Mouse (Mus musculus) natural killer cell, adult 2 months (primary cell): ENCODE measurements around the gene Lax1.

Experiments used
- DNase-seq, 2 experiments: peaks; one replicate each; pipeline ENCODE4 v3.0.0; 2022; ENCODE audit warnings: low spot score in 2 of 2

Lax1 gene

DNA sequence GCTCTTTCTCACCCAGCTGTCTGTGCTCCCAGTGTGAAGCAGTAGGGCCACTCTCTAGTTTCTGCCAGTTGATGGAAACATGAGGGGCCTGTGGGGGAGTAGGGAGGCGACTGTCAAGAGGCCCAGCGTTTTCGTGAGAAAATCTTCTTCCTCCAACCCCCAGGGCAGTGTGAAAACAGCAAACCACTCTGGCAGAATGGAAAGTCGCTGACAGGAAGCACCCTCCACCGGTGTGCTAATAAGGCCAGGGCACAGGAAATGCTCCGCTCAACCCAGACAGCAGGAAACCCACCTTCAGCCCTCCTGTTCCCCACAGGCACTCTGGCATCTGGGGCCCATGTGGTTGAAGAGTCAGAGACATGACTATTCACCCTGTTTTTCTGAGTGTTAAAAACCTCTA is at the start of gene Lax1:
Lax1 (minus strand) TSS at position 212 of the 400 bp plus-strand sequence.
- peak; percentile 83 for DNase-seq

DNA sequence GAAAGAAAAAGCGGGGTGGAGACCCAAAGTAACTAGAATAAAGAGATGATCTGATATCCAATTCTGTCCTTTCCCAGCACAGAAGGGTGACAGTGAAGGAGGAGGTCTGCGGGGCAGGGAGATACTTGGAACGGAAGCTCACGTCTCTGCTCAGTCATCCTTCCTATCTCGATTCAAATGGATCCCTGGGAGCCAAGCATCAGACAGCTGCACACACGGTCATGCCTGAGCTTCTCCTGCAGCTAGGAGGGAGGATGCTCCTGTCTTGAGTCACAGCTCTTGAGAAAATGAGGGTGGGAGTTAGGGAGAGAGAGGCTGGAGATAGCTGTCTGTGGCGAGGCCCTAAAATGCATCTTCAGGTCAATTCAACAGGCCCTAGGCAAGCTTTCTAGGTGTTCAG is 46.8 kb upstream of the Lax1 start:
- DNase-seq: no peak

DNA sequence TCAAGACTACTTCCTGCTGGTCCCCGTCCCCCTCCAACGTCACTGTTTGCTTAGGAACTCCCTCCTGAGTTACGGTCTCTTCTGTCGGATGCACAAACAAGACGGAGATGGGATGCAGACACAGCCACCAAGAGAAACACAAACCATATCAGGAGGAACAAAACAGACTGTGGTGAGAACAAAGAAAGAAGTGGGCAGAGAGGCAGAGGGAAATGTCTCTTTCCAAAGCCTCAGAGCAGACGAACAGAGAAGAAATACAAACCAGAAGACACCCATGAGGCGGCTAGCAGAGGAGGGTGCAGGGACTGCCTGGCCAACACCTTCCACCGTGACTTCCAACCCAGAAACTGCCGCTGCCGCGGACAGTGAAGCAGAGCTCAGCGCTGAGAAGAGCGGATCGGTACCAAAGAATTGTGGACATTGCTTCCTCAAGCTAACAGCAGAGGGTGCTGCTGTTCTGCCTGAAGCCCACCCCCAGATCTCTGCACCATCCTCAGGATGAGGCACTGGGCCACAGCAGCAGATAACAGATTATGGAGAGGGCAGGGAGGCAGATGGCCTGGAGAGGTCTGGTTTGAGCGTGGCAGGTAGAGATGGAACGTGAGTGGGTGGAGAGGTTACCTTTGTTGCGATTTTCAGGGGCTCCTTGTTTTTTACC is 46.2 kb upstream of the Lax1 start:
- peak in 1 of 2 experiments; percentile 6 for DNase-seq

DNA sequence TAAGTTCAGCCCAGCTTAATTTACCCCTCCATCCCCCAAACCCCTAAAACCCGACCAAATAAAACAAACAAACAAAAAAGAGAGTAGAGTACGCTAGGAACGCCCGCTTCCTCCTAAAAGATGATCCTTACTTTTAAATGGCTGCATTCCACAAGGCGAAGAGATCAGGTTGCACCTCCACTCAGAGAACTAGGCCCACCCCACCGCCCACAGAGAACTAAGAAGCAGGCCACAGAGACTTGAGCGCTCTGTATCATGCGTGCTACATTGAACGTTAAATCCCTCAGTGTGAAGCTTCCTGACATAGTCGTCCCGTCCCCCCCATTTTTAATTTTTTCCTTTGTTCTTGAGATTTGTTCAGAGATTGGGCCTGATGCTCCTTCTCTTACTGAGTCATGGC is 42.9 kb upstream of the Lax1 start:
- DNase-seq: no peak

DNA sequence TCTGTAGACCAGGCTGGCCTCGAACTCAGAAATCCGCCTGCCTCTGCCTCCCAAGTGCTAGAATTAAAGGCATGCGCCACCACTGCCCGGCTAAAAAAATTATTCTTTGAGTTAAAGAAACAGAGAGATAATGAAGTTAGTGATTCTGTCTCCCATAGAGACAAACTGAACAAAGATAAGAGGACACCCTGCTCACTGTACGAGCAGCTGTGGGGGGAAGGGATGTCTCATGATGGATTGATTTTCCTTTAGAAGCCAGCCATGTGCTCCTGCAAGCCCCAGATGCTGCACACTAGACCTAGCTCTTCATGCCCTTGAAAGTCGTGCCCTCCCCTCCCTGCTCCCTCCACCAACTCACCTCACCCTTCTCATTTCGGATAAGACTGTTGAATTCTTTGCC is 38.4 kb upstream of the Lax1 start:
- no peak for DNase-seq

DNA sequence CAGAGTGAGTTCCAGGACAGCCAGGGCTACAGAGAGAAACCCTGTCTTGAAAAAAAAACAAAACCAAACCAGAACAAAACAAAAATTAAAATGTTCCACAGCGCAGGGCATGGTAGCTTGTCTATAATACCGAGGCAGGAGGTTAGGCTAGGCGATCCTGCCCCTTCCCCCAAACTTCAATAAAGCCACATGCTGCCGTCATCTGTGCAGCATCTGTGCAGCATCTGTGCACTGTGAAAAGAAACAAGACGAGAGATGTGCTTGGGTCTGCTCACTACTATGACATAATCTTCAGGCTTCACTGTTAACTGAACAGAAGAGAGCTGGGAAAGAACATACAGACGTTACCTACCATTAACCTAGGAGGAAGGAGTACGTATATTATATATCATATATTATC is 30.4 kb upstream of the Lax1 start:
- no peak for DNase-seq

DNA sequence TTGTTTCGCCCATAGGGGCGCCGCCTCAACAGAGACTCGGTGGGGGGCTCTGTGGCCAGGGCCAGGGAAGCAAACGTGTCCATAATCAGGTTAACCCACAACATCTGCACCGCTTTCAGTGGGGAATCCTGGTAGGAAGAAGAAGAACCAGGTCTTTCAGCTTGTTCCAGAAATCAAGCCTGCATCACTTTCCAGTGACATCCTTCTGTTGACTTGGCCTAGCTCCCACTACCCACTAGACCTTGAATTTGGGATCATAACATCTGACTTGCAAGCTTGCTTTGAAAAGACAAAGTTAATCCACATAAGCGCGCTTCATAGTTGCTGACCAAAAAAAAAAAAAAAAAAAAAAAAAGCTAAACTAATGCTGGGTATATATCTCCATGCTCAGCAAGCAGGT is 28.9 kb upstream of the Lax1 start:
- no peak for DNase-seq

DNA sequence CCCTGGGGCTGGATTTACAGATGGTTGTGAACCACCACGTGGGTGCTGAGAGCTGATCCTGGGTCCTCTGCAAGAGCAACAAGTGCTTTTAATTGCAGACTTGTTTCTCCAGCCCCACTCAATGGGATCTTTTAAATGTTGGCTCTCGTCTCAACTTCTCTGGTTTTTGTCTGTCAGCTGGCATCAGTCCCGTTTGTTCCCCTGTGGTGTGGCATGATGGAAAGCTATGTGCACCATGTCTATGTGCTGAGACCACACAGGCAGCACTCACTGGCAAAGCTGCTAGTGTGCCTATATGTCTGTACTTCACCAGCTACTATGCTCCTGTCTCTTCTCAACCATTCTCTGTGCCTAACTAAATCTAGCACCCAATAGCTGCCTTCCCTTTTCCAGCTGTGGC is 28.4 kb upstream of the Lax1 start:
- DNase-seq: no peak

DNA sequence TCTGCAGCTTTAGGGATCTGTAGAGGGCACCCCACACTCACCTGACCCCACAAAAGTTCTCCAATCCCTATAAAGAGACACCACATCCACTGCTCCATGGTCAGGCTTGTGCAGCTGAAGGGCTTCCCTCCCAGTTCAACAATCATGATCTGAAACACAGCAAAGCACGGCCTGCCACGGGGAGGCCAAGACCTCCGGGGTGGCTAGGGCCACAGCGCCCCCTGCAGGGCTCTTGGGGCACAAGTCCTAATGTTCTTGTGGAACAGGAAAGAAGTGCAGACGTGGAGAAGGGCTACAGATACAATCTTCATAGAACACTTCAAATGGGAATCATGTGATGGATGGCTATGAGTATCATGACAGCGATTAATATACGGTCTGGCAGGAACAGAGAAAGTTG is 26.6 kb upstream of the Lax1 start:
- peak; percentile 49 to 75 for DNase-seq

DNA sequence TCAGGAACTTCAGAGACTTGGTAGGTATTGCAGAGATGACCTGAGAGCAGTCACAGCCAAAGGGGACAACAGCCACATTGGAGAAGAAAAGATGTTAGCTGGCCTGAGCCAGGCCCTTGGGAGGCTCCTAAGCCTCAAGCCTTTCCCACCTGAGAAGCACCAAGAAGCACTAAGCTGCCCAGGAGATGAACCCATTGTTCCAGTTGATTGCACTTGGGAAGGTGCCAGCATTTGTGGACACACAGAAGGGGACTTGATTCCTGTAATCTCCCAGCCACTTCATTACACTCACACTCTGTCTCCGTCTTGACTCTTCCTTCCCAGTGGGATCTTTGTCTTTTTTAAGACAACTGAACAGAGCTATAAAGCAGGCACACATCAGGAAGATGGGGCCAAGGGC is 25.3 kb upstream of the Lax1 start:
- DNase-seq: no peak

DNA sequence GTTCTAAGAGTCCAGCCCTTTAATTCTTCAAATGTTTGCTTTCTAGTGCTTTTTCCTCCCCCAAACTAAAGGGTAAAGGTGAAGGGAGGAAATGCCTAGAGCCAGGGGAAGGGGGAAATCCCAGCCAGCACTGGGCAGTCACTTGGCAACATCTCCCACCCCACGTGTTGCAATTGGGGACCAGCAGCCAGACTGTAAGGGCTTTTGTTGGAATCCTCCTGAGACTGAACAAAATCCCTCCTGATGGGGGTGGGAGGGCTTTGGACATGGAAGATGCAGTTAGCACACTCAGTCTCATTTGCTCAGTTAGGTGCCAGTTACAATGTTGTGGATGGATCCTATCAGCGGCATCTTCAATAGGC is 23.1 kb upstream of the Lax1 start:
- DNase-seq: no peak

DNA sequence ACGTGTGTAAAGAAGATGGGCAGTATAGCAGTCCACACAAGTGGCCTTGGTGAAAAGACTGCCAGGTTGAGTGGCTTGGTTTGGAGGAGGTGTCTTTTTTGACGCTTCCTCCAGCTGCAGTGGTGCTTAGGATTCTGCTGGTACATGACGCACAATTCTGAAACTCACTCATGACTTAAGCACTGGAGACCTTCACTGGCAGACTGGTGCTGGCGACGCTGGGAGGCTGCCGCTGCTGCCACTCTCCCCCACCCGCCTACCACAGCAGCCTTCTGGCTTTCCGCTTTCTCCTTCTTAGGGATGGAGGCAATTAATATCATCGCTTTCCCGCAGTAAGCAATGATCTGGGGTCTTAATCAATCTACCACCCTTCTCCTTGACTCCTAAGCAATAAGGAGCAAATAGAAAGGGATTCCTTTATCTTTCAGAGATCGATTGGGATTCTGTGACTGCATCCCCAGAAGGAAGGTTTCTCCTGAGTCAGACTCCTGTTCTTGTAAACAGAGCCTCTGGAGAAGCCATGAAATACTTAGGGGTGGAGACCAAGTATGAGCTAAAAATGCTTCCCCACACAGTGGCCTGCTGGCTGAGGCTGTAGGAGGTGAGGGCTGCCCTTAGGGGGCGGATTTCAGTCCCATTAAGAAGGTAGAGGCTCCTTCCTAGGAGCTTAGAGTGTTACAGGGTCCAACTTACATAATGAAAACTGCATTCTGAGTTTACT is 22.5 kb upstream of the Lax1 start:
- DNase-seq: no peak

DNA sequence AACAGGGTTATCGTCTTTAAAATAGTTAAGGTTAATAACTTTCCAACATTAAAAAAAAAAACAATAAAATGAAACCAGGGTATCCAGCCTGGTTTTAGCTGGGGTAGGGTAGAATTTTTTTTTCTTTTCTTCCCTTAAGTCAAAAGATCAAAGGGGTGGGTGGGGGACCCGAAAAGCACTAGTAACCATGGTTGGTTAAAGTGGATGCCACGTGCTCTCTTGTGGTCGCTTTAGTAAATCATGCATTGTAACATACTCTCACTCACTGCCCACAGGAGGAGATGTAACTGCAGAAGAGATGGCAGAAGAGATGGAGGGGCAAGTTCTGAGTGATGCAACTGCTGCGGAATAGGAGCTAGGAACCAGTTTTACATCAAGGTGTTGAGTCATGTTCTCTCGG is 21.5 kb upstream of the Lax1 start:
- DNase-seq: no peak

DNA sequence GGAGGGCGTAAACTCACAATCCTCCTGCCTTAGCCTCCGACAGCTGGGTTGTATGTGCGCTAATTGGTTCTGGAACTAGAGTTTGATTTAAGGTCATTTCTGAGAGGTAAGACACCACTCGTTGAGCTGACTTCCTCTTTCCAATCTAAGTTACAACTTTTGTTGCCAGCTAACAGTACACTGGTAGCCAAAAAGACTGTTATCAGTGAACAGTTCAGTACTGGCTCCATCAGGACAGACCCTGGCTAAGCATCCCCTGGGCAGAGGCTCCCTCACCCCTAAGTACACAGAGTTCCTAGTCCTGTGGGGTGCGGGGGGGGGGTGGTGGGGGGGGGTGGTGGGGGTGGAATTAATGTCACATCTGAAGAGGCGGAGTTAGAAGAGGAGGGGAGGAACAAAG is 21.0 kb upstream of the Lax1 start:
- DNase-seq: no peak

DNA sequence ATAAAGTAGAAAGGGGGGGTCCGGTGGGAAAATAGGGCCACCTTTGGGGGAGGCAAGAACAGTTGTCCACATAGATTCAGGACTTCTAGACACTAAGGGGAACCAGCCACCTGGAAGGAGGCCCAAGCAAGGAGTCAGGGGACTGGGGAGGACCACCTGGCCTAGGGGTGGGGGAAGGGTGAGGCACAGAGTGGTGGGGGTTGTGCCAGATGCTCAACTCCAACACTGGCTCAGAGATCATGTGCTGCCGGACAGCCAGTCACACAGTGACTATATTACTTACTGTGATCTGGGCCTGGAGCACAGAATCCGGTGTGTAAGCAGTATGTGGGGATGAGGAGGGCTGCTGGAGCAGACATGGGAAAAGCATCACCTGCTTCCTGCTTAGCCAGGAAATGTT is 19.4 kb upstream of the Lax1 start:
- no peak for DNase-seq

DNA sequence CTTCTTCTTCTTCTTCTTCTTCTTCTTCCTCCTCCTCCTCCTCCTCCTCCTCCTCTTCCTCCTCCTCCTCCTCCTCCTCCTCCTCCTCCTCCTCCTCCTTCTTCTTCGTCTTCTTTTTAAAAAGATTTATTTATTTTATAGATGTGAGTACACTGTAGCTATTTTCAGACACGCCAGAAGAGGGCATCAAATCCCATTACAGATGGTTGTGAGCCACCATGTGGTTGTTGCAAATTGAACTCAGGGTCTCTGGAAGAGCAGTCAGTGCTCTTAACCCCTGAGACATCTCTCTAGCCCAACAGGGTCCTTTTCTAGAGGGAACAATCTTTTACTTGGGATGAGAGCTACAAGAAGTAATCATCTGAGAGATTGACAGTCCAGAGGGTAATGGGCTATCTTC is 11.9 kb upstream of the Lax1 start:
- DNase-seq: peak in 1 of 2 experiments; percentile 42

DNA sequence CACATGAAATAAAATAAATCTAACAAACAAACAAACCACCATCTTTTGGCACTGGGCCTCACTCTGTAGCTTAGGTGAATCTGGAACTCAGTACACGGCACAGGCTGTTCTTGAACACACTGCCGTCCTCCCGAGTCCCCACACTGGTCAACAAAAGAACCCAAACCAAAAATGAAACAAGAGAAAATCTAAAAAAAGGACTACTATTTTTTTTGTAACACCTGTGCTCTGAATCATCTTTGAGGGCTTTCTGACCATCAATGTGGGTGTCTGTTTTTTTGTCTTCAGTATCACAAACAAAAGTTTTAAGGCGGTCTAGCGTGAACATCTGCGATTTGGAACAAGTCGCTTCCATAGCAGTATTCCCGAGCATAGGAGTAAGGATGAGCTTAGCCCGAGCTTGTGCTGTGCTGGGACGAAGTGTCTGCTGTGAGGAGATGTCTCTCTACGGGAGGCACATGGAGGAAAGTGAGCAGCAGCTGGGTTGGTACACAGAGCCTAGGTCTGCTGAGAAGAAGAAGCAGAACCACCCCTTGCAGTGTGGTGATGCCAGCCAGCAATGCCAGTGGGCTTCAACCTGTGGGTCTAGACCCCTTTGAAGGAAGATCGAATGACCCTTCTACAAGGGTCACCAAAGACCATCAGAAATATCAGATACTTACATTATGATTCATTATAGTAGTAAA is 8.2 kb upstream of the Lax1 start:
- DNase-seq: peak; percentile 24 to 34

DNA sequence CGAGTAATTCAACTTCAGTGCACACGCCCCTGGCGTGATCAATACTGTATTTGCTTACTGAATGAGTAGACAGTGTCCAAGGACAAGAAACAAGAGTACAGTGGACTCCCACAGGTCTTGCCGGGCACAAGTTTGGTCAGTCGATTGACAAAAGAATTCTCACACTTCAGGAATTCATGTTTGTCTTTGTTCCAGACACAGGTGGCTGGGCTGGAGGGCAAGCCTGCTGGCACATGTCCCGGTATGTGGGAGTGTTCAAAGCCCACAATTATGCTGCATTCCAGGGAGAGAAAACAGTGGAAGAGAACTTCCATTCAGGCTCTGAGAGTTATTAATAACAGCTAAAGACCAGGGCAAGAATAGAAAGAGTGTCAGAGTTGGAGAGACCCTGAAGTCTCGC is 6.0 kb upstream of the Lax1 start:
- DNase-seq: no peak

DNA sequence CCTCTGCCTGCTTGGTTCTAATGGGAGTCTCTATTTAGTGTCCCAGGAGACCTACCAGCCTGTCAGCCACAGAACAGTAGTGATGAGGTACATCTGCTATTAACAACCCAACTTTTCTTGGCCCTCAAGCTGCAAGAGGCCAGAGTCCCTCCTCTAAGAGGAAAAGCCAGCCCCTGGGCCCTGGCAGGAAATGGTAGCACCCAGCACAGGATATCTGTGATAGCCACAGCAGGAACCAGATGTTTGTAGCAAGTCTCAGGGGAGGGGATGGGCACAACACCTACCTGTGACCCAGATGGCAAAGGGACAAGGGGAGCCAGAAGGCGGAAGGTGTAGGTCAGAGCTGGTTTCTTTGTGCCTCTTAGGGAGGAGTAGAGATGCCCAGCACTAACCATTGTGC is 5.0 kb upstream of the Lax1 start:
- peak; percentile 79 to 82 for DNase-seq

DNA sequence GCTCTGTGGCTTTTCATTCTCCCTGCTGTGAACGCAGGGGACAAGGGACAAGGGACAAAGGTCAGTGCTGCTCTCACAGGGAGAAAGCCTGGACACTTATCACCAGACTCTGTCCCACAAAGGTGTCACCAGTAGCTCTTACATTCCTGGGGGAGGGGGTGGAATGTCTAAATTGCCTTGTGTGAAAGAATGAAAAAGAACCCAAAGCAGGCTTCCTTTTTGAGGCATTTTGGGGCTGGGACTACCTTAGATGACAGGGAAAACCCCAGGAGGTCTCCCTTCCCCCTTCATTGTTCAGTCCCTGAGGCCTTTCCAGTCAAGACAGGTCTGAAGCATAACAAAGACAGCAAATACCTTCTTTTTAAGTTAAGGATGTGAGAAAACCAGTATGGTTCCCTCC is 4.4 kb upstream of the Lax1 start:
- no peak for DNase-seq

DNA sequence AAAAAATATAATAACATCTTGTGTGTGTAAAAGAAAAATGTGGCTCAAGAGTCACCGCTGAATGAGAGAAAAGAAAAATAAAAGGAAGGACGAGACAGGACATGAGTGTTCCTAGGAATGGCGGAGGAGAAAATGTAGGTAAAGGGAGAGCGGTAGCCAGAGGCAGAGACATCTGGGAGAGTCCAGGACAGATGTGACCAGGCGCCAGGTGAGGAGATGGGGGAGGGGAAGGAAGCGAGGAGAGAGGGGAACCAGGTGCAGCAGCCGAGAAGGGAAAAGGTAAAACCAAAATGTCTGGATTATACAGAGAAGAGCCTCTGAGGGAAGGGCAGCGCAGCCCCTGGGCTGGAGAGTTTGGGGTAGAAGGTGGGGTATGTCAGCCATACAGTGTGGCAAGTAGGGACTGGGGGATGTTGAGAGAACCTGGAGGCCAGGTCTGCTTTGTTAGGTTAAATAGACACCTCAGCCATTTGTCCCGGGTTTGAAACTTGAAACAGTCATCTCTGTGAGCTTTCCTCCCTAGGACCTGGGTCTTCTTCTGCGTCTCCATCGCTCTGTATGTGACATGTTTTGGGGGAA is 3.7 kb upstream of the Lax1 start:
- no peak for DNase-seq

DNA sequence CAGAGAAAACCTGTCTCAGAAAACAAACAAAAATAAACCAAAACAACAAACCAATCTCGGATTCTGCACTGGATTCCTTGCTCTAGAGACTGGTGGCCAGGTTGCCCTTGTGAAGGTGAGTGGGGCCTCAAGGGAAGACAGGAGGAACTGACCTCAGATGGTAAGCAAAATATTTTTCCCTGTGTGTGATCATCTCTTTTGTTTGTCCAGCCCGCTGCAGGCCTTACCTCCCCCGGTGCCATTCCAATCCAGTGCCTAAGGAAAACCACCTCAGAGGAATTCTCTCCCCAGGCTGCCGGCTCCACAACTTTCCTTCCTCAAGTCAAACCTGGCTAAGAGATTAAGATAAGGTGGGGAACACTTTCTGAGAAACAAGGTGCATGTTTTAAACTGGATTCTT is 2.3 kb upstream of the Lax1 start:
- no peak for DNase-seq

DNA sequence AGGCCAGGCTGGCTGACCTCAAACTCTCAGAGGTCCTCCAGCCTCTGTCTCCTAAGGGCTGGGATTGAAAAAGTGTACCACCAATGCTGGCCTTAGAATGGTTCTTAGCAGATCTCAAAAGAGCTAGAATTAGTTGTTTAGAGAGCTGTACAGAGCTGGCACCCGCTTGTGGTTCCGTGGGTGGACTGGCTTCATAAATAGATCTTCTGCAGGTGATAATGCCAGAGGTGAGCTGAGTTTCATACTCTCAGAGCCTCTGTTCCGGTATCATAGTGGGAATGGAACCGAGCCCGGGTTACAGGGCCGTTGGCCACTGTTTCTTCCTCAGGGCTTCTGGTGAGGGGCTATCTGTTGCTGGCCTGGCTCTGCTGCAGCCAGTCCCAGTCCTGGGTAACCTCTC is 1.1 kb upstream of the Lax1 start:
- DNase-seq: no peak
